Mouse (Mus musculus): Measurements from ENCODE around the gene Lgals8.

- TF ChIP-seq CTCF (IDR thresholded peaks at IDR 0.05; ENCODE audit: low read depth, low read length) (no peak), TAL1 (conservative IDR thresholded peaks at IDR 0.05; ENCODE audit: low read depth, low read length) (no peak), GATA2 (IDR thresholded peaks at IDR 0.05; ENCODE audit: borderline replicate concordance, low read depth, low read length) (no peak), POLR2AphosphoS5 (IDR thresholded peaks at IDR 0.05; ENCODE audit: insufficient replicate concordance, low read depth, low read length) (no peak)
Measured at GRCm38 (mm10) chr13:12461730-12462119, 3.0 kb downstream of the Lgals8 start.

Data from G1E (cell line).